Mouse (Mus musculus) megakaryocyte-erythroid progenitor cell, adult 5-6 weeks (primary cell): ENCODE measurements around the gene Olfr1205. TPM values are rescaled to one million over a fixed set of nuclear protein-coding genes. Genes with fewer than 3 reads are reported as not detected.

Experiments
- ATAC-seq: replicated peaks from 2 replicates; pipeline ENCODE4 v1.8.0; 2016; ENCODE audit warnings: mild to moderate bottlenecking, inconsistent platforms; ENCODE audit not compliant: severe bottlenecking, poor library complexity, low FRiP score, low TSS enrichment
- total RNA-seq, 2 experiments: library from RNA; stranded (forward) in 1 of 2; stranded (reverse) in 1 of 2; fragments of 200-1000, 215-1000 nt in 1 of 2; fragments of >200 nt in 1 of 2; fragmentation: Nextera tagmentation in 1 of 2; gene quantifications; 2 replicates each; pipeline ENCODE4 v1.2.3; 2014 to 2017

Gene Olfr1205
- total RNA-seq (2014; fragmentation: Nextera tagmentation) (not detected in 2 replicates), total RNA-seq (2017) (not detected in 2 replicates)

DNA sequence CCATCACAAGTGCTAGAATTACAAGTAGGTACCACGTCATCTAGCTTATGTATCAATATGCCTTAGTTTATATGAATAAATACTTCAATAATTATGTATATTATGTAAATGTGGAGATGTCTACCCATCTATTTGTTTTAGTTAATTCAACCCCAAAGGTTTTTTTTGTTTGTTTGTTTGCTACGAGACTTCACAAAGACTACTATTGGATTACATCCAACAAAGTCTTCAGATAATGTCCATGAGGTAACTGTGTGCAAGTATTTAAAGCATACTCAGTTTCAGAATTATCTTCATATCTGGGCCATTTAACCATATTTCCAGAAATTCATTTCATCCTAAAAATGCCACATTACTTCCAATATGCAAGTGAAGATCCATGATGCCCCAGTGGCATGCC, at the start of gene Olfr1205:
Gene Olfr1205, plus strand, starts transcription at position 301 of the 400 bp plus-strand sequence.
- no peak for ATAC-seq

DNA sequence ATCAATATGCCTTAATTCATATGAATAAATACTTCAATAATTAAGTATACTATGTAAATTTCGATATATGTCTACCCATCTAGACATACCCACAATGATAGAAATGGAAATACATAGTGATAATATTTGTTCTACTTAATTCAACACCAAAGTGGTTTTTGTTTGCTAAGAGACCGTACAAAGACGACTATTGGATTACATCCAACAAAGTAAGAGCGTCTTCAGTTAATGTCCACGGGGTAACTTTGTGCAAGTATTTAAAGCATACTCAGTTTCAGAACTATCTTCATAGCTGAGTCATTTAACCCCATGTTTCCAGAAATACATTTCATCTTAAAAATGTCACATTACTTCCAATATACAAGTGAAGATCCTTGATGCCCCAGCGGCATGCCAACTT, 36.8 kb upstream of the Olfr1205 start, which contains the start of gene Olfr1201:
Gene Olfr1201, plus strand, starts transcription at position 301 of the 400 bp plus-strand sequence.
- ATAC-seq: no peak

DNA sequence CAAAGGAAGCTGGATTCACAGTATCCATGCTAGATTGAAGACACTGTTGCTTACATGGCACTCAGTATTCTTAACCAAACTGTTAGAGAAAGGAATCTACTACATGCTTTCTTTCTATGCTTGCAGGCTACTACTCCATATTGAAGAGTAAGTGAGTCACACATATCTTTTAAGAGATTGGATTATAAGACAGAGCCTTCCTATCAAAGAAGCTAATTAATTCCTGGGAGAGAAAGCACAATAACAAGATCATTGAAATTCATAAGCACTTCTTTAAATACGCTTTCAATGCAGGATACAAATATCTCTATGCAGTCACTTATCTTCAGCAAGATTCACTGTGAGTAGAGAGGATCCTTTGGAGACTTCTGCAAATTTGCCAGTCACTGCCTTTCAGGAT, 15.3 kb upstream of the Olfr1205 start, which contains the start of gene Olfr1202:
Gene Olfr1202, plus strand, starts transcription at position 301 of the 400 bp plus-strand sequence.
- ATAC-seq: no peak

DNA sequence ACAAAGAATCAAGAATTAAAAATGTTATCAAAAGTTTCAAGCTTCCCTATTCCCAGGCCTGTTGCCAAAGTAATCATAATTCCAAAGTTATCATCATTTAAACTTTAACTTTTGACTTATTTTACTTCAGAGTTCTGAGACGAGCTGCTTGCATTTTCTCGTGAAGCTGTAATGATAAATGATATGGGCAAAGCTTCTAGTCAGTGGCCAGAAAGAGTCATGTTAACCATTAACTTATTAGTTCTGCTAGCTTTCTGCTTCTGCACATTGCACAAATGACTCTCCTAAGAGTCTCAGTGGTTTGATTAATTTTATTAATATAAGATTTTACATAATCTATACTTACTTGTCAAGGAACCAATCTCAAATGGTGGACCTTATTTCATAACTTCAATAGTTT, 8.9 kb downstream of the Olfr1205 start:
- no peak for ATAC-seq

DNA sequence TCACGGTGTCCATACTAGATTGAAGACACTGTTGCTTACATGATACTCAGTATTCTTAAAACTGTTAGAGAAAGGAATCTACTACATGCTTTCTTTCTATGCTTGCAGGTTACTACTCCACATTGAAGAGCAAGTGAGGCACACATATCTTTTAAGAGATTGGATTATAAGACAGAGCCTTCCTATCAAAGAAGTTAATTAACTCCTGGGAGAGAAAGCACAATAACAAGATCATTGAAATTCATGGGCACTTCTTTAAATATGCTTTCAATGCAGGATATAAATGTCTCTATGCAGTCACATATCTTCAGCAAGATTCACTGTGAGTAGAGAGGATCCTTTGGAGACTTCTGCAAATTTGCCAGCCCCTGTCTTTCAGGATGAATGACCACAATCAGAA, 19.5 kb downstream of the Olfr1205 start, which contains the start of gene Olfr1204:
Gene Olfr1204, plus strand, starts transcription at position 301 of the 400 bp plus-strand sequence.
- no peak for ATAC-seq

DNA sequence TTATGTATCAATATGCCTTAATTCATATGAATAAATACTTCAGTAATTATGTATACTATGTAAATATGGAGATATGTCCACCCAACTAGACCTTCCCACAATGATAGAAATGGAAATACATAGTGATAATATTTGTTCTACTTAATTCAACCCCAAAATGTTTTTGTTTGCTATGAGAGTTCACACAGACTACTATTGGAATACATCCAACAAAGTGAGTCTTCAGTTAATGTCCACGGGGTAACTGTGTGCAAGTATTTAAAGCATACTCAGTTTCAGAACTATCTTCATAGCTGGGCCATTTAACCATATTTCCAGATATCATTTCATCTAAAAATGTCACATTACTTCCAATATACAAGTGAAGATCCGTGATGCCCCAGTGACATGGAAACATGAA, 33.4 kb downstream of the Olfr1205 start, which contains the start of gene Olfr1206:
Gene Olfr1206, plus strand, starts transcription at position 301 of the 400 bp plus-strand sequence.
- no peak for ATAC-seq

Other genes with a start within 250 kb of the Olfr1205 start
- gene Olfr1189, start 243.3 kb upstream of the Olfr1205 start, total RNA-seq (2014; fragmentation: Nextera tagmentation): not detected in 2 replicates
- not detected in 2 replicates for gene Olfr1189, start 243.3 kb upstream of the Olfr1205 start, total RNA-seq (2017)
- gene Olfr1191-ps1, start 189.2 kb upstream of the Olfr1205 start, total RNA-seq (2014; fragmentation: Nextera tagmentation): not detected in 2 replicates
- not detected in 2 replicates for gene Olfr1191-ps1, start 189.2 kb upstream of the Olfr1205 start, total RNA-seq (2017)
- gene Olfr1192-ps1, start 181.2 kb upstream of the Olfr1205 start, total RNA-seq (2014; fragmentation: Nextera tagmentation): not detected in 2 replicates
- gene Olfr1192-ps1, start 181.2 kb upstream of the Olfr1205 start, total RNA-seq (2017): not detected in 2 replicates
- gene Olfr1193, start 154.1 kb upstream of the Olfr1205 start, total RNA-seq (2014; fragmentation: Nextera tagmentation): not detected in 2 replicates
- gene Olfr1193, start 154.1 kb upstream of the Olfr1205 start, total RNA-seq (2017): not detected in 2 replicates
- gene Olfr1195, start 140.6 kb upstream of the Olfr1205 start, total RNA-seq (2014; fragmentation: Nextera tagmentation): not detected in 2 replicates
- gene Olfr1195, start 140.6 kb upstream of the Olfr1205 start, total RNA-seq (2017): not detected in 2 replicates
- gene Olfr1196, start 125.1 kb upstream of the Olfr1205 start, total RNA-seq (2014; fragmentation: Nextera tagmentation): not detected in 2 replicates
- not detected in 2 replicates for gene Olfr1196, start 125.1 kb upstream of the Olfr1205 start, total RNA-seq (2017)
- not detected in 2 replicates for gene Olfr1197, start 97.4 kb upstream of the Olfr1205 start, total RNA-seq (2014; fragmentation: Nextera tagmentation)
- gene Olfr1197, start 97.4 kb upstream of the Olfr1205 start, total RNA-seq (2017): not detected in 2 replicates
- gene Olfr1198, start 78.4 kb upstream of the Olfr1205 start, total RNA-seq (2014; fragmentation: Nextera tagmentation): not detected in 2 replicates
- gene Olfr1198, start 78.4 kb upstream of the Olfr1205 start, total RNA-seq (2017): not detected in 2 replicates
- not detected in 2 replicates for gene Olfr1199, start 69.3 kb upstream of the Olfr1205 start, total RNA-seq (2014; fragmentation: Nextera tagmentation)
- gene Olfr1199, start 69.3 kb upstream of the Olfr1205 start, total RNA-seq (2017): not detected in 2 replicates
- not detected in 2 replicates for gene Olfr1200, start 59.2 kb upstream of the Olfr1205 start, total RNA-seq (2014; fragmentation: Nextera tagmentation)
- not detected in 2 replicates for gene Olfr1200, start 59.2 kb upstream of the Olfr1205 start, total RNA-seq (2017)
- not detected in 2 replicates for gene Olfr1201, start 36.7 kb upstream of the Olfr1205 start, total RNA-seq (2014; fragmentation: Nextera tagmentation)
- not detected in 2 replicates for gene Olfr1201, start 36.7 kb upstream of the Olfr1205 start, total RNA-seq (2017)
- gene Olfr1202, start 15.2 kb upstream of the Olfr1205 start, total RNA-seq (2014; fragmentation: Nextera tagmentation): not detected in 2 replicates
- not detected in 2 replicates for gene Olfr1202, start 15.2 kb upstream of the Olfr1205 start, total RNA-seq (2017)
- not detected in 2 replicates for gene Olfr1204, start 19.6 kb downstream of the Olfr1205 start, total RNA-seq (2014; fragmentation: Nextera tagmentation)
- not detected in 2 replicates for gene Olfr1204, start 19.6 kb downstream of the Olfr1205 start, total RNA-seq (2017)
- gene Olfr1206, start 33.5 kb downstream of the Olfr1205 start, total RNA-seq (2014; fragmentation: Nextera tagmentation): not detected in 2 replicates
- gene Olfr1206, start 33.5 kb downstream of the Olfr1205 start, total RNA-seq (2017): not detected in 2 replicates
- gene Olfr1208, start 72.6 kb downstream of the Olfr1205 start, total RNA-seq (2014; fragmentation: Nextera tagmentation): not detected in 2 replicates
- gene Olfr1208, start 72.6 kb downstream of the Olfr1205 start, total RNA-seq (2017): not detected in 2 replicates
- not detected in 2 replicates for gene Olfr1209, start 85.4 kb downstream of the Olfr1205 start, total RNA-seq (2014; fragmentation: Nextera tagmentation)
- not detected in 2 replicates for gene Olfr1209, start 85.4 kb downstream of the Olfr1205 start, total RNA-seq (2017)
- not detected in 2 replicates for gene Olfr1211, start 108.4 kb downstream of the Olfr1205 start, total RNA-seq (2014; fragmentation: Nextera tagmentation)
- not detected in 2 replicates for gene Olfr1211, start 108.4 kb downstream of the Olfr1205 start, total RNA-seq (2017)
- gene Olfr1212, start 124.2 kb downstream of the Olfr1205 start, total RNA-seq (2014; fragmentation: Nextera tagmentation): not detected in 2 replicates
- gene Olfr1212, start 124.2 kb downstream of the Olfr1205 start, total RNA-seq (2017): not detected in 2 replicates
- gene Gm13762, start 150.5 kb downstream of the Olfr1205 start, total RNA-seq (2014; fragmentation: Nextera tagmentation): not detected in 2 replicates
- not detected in 2 replicates for gene Gm13762, start 150.5 kb downstream of the Olfr1205 start, total RNA-seq (2017)
- not detected in 2 replicates for gene Olfr1214, start 162.9 kb downstream of the Olfr1205 start, total RNA-seq (2014; fragmentation: Nextera tagmentation)
- not detected in 2 replicates for gene Olfr1214, start 162.9 kb downstream of the Olfr1205 start, total RNA-seq (2017)
- gene Olfr1215, start 177.2 kb downstream of the Olfr1205 start, total RNA-seq (2014; fragmentation: Nextera tagmentation): not detected in 2 replicates
- not detected in 2 replicates for gene Olfr1215, start 177.2 kb downstream of the Olfr1205 start, total RNA-seq (2017)
- gene Olfr1216, start 188.6 kb downstream of the Olfr1205 start, total RNA-seq (2014; fragmentation: Nextera tagmentation): not detected in 2 replicates
- gene Olfr1216, start 188.6 kb downstream of the Olfr1205 start, total RNA-seq (2017): not detected in 2 replicates
- gene Olfr1217, start 202.3 kb downstream of the Olfr1205 start, total RNA-seq (2014; fragmentation: Nextera tagmentation): not detected in 2 replicates
- not detected in 2 replicates for gene Olfr1217, start 202.3 kb downstream of the Olfr1205 start, total RNA-seq (2017)
- not detected in 2 replicates for gene Olfr1218, start 231.4 kb downstream of the Olfr1205 start, total RNA-seq (2014; fragmentation: Nextera tagmentation)
- gene Olfr1218, start 231.4 kb downstream of the Olfr1205 start, total RNA-seq (2017): not detected in 2 replicates